Mouse (Mus musculus) liver, embryonic 16.5 days (tissue): ENCODE results near the gene Pck2. TPM values are rescaled to one million over a fixed set of nuclear protein-coding genes. Genes with fewer than 3 reads are reported as not detected.
A peak's percentile ranks its signal among the peaks of the same experiment; 100 is the strongest.

Experiments
- ATAC-seq: fragments of 200-750 bp; cut with Nextera tagmentation; 2 replicates; pipeline ENCODE4 v1.8.0; 2017; ENCODE audit warnings: low read depth, mild to moderate bottlenecking, moderate number of reproducible peaks, moderate library complexity
- H3K27ac ChIP-seq: fragments of 300-500 bp; sonication (generic); 2 replicates; pipeline ENCODE4 v1.5.1; 2014; ENCODE audit warnings: mild to moderate bottlenecking, low read length
- H3K27me3 ChIP-seq: fragments of 300-500 bp; sonication (generic); 2 replicates; pipeline ENCODE4 v1.6.1; 2014; ENCODE audit warnings: low read depth, low read length, mixed read lengths; ENCODE audit not compliant: control insufficient read depth, insufficient read depth
- H3K36me3 ChIP-seq: fragments of 300-500 bp; sonication (generic); 2 replicates; pipeline ENCODE4 v1.6.1; 2014; ENCODE audit warnings: mild to moderate bottlenecking; ENCODE audit not compliant: control insufficient read depth, insufficient read depth
- H3K4me1 ChIP-seq: fragments of 300-500 bp; sonication (generic); 2 replicates; pipeline ENCODE4 v1.6.1; 2014; ENCODE audit warnings: low read depth, low read length, mixed read lengths; ENCODE audit not compliant: control insufficient read depth
- H3K4me2 ChIP-seq: fragments of 300-500 bp; sonication (generic); 2 replicates; pipeline ENCODE4 v1.6.1; 2014; ENCODE audit warnings: low read depth, low read length, mixed read lengths
- H3K4me3 ChIP-seq: fragments of 300-500 bp; sonication (generic); 2 replicates; pipeline ENCODE4 v1.5.1; 2014; ENCODE audit warnings: low read depth, mild to moderate bottlenecking, low read length
- H3K9ac ChIP-seq: fragments of 300-500 bp; sonication (generic); 2 replicates; pipeline ENCODE4 v1.6.1; 2014; ENCODE audit warnings: low read depth, low read length
- H3K9me3 ChIP-seq: fragments of 300-500 bp; sonication (generic); replicated peaks from 2 replicates; pipeline ENCODE4 v1.6.1; 2016; ENCODE audit warnings: low read length; ENCODE audit not compliant: control insufficient read depth
- WGBS: fragments of 180-500 bp; shearing (Covaris S2); extraction: QIAGEN DNeasy Blood & Tissue Kit; methylation state at CpG from one replicate; pipeline ENCODE4 v1.1.7; 2014; ENCODE audit not compliant: insufficient replicate concordance; 5-methylcytosine and 5-hydroxymethylcytosine counted together
- polyA plus RNA-seq: library from polyadenylated mRNA; unstranded; fragments of >200 nt; fragmentation: Nextera tagmentation; extraction: Ambion mirVana; gene quantifications from 2 replicates; pipeline ENCODE4 v1.2.1, GENCODE M21; 2015

Gene Pck2
- polyA plus RNA-seq, 1 experiment from 2014 or later = 41.2 TPM

DNA sequence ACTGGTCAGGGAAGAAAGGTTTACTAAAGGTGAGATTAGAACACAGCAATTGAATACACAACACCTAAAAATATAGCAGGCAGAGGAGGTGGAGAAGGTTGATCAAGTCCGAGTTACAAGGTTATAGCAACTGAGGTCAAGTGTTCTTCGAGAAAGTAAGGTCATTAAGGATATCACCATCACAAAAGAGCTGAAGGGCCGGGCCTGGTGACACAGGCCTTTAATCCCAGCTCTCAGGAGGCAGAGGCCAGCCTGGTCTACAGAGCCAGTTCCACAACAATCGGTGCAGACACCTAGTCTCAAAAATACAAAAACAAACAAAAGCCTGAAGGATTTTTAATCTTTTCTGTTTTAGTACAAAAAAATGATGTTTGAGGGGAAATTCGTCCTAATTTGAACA is 11.3 kb downstream of the Pck2 start:
- H3K27me3 ChIP-seq = no peaks in the 10 kb centered on the region
- no peaks in the 10 kb centered on the region for H3K9me3 ChIP-seq
- no peak overlapping the region for H3K9ac ChIP-seq
- H3K4me2 ChIP-seq = no peak overlapping the region
- no peak overlapping the region for H3K4me3 ChIP-seq
- peaks cover 34% of the 10 kb centered on the region for H3K36me3 ChIP-seq
- H3K4me1 ChIP-seq = peaks cover 10% of the 10 kb centered on the region
- WGBS = 77% methylated on average over 5 of the region's 5 CpGs
- no peak for ATAC-seq
- H3K27ac ChIP-seq = no peak overlapping the region

DNA sequence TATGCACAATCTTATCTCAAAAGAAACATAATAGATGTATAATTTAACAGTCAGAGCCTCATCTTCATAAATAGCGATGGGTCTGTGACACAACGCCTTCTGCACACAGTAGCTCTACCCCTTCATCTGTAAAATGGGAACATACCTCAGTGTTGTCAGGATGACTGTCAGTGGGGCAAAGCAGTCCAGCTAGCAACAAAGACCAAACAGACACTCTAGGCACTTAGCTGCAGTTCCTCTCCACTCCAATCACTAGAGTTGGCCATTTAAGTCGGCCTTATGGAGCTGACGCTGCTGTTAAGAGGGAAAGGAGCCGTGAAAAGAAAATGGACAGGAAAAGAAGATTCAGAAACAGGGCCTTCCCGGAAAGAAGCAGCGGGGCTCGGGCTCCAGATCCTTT is 11.7 kb downstream of the Pck2 start:
- Histone ChIP-seq H3K9me3 (no peaks in the 10 kb centered on the region), H3K27ac (no peak overlapping the region), H3K9ac (no peak overlapping the region), H3K36me3 (peaks cover 29% of the 10 kb centered on the region), H3K4me3 (no peak overlapping the region), H3K4me1 (peaks cover 14% of the 10 kb centered on the region), H3K4me2 (no peak overlapping the region), H3K27me3 (no peaks in the 10 kb centered on the region)
- WGBS = 87% methylated on average over 8 of the region's 8 CpGs
- ATAC-seq = no peak

DNA sequence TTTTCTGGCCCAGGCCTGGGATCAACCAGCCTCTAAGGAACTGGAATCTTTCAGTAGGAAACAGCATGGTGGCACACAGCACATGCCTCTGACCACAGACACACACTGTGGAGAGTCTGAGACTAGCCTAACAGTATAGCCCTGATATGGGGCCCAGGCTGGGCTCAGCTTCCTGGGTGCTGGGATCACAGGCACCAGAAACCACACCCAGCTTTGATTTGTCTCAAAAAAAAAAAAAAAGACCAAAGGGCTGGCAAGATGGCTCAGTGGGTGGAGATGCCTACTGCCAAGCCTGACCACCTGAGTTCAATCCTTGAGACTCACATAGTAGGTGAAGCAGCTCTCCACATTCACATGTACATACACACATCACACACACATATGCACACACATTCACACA is 14.6 kb downstream of the Pck2 start:
- H3K4me2 ChIP-seq = no peak overlapping the region
- H3K9me3 ChIP-seq = no peaks in the 10 kb centered on the region
- H3K27me3 ChIP-seq = no peaks in the 10 kb centered on the region
- peaks cover 35% of the 10 kb centered on the region for H3K4me1 ChIP-seq
- no peak for ATAC-seq
- H3K4me3 ChIP-seq = no peak overlapping the region
- H3K9ac ChIP-seq = no peak overlapping the region
- H3K27ac ChIP-seq = no peak overlapping the region
- peaks cover 4% of the 10 kb centered on the region for H3K36me3 ChIP-seq

DNA sequence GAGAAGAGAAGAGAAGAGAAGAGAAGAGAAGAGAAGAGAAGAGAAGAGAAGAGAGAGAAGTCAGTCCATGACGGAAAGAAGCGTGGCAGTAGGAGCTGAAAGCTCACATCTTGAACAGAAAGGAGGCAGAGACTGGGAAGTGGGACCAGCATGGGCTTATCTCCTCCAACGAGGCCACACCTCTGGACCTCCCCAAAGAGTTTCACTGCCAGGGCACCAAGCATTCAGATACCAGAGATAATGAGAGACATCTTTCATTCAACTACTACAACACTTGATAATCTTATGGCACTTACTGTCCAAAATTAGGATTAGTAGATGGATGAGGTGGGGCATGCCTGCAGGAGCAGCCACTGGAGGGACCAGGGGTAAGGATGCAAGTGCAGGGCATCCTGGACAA is 15.7 kb downstream of the Pck2 start:
- 70% methylated on average over 3 of the region's 3 CpGs for WGBS
- Histone ChIP-seq H3K4me3 (no peak overlapping the region), H3K9ac (no peak overlapping the region), H3K36me3 (no peaks in the 10 kb centered on the region), H3K4me1 (peaks cover 35% of the 10 kb centered on the region), H3K27ac (no peak overlapping the region), H3K9me3 (no peaks in the 10 kb centered on the region), H3K4me2 (no peak overlapping the region), H3K27me3 (no peaks in the 10 kb centered on the region)
- no peak for ATAC-seq

DNA sequence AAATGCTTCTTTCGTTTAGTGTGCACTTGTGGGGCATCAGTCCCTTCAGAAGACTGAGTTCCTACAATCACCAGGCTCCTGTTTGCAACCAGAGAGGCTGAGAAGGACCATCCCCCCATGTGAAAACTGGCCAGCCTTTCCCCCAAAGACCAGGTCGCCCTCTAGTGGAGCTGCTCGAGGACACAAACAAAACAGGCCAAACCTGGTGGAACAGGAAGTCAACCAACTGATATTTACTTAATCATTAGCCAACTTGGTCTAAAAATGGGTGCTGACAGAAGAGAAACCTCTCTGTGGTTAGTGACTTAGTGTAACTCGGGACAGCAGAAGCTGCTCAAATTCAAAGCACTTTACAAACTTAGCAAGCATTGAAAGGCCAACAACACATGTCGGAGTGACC is 16.9 kb downstream of the Pck2 start:
- WGBS = 13% methylated on average over 5 of the region's 5 CpGs
- H3K4me1 ChIP-seq = peaks cover 47% of the 10 kb centered on the region
- H3K9me3 ChIP-seq = no peaks in the 10 kb centered on the region
- no peaks in the 10 kb centered on the region for H3K27me3 ChIP-seq
- no peak overlapping the region; the same call in 1 of the 2 replicates for H3K9ac ChIP-seq
- H3K27ac ChIP-seq = peak overlapping the region; percentile 83
- H3K4me2 ChIP-seq = no peak overlapping the region
- H3K4me3 ChIP-seq = no peak overlapping the region
- H3K36me3 ChIP-seq = no peaks in the 10 kb centered on the region
- no peak for ATAC-seq

DNA sequence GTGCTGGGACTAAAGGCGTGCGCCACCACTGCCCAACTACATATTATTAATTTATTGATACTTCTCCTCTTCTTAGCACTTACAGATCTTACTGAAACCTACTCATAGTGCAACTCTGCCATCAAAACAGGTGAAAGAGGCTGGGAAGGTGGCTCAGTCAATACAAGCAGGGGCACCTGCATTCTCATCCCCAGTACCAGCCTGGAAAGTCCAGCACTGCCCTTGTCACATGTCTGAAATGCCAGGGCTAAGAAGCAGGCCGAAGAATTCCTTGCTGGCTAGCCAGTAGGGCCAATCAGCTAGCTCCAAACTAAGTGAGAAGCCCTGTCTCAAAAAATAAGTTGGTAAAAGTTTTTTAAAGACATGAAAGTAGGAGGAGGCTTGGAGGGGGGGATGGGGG is 17.5 kb downstream of the Pck2 start:
- H3K9ac ChIP-seq = peak overlapping the region; percentile 10; the same call in 1 of the 2 replicates
- ATAC-seq = no peak
- 76% methylated on average over 3 of the region's 3 CpGs for WGBS
- peaks cover 47% of the 10 kb centered on the region for H3K4me1 ChIP-seq
- H3K36me3 ChIP-seq = no peaks in the 10 kb centered on the region
- no peak overlapping the region for H3K4me2 ChIP-seq
- no peaks in the 10 kb centered on the region for H3K9me3 ChIP-seq
- no peak overlapping the region for H3K4me3 ChIP-seq
- H3K27me3 ChIP-seq = no peaks in the 10 kb centered on the region
- H3K27ac ChIP-seq = peak overlapping the region; percentile 83

DNA sequence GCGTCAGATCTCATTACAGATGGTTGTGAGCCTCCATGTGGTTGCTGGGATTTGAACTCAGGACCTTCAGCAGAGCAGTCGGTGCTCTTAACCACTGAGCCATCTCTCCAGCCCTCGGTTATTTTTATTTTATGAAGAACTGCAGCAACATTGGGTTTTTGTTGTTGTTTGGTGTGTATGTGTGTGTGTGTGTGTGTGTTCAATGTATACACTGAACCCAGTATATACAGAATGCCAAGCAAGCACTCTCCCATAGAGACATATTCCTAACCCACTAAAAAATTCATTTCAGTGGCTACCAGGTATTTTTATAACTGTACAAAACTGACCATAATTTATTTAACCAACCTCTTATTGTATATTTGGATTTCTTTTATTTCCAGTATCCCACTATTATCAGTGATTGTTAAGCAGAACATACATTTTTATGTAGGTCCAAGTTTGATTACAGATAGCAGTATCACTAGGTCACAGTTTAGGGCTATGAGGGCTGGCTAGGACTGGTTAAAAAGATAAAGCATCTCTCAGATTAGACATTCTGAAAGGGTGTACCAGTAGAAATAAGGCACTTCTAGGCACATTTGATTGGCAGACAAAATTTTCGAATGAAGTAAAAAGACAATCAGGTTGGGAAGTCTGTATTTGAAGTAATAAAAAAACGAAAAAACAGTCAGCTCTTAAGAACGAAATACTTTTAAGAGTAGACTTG is 18.8 kb downstream of the Pck2 start:
- H3K4me2 ChIP-seq = peak overlapping the region; percentile 89
- peak overlapping the region; percentile 100 for H3K27ac ChIP-seq
- peak overlapping the region; percentile 90; the same call in 1 of the 2 replicates for H3K9ac ChIP-seq
- no peaks in the 10 kb centered on the region for H3K9me3 ChIP-seq
- H3K4me3 ChIP-seq = peak overlapping the region; percentile 78
- H3K4me1 ChIP-seq = peaks cover 47% of the 10 kb centered on the region
- WGBS = 31% methylated on average over 6 of the region's 6 CpGs
- peak; percentile 20 for ATAC-seq
- no peaks in the 10 kb centered on the region for H3K36me3 ChIP-seq
- no peaks in the 10 kb centered on the region for H3K27me3 ChIP-seq

DNA sequence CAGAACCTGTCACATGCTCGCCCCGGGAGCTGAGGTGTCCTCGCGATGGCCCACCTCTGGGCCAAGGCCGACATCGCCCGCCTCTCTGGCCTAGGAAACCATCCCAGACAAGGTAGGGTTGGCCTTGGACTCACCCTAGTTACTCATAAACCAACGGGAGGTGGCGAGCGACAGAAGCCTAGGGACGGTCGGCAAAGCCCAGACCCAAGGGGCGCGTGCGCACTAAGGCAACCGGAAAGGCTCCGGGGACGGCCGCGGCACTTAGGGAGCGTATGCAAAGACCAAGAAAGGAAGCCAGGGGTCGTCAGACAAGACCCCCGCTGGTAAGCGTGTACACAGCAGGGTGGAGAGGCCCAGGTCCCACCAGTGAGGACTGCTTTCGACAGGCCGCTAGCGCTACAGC is 19.7 kb downstream of the Pck2 start, which contains the start of gene Dcaf11:
Gene Dcaf11, plus strand, starts transcription at position 208 of the 403 bp plus-strand sequence.
- Histone ChIP-seq H3K4me3 (peak within 1 kb of the TSS; percentile 78), H3K9ac (peak within 1 kb of the TSS; percentile 90), H3K4me2 (peak within 1 kb of the TSS; percentile 89), H3K4me1 (peaks cover 43% of the 10 kb centered on the region), H3K9me3 (no peaks in the 10 kb centered on the region), H3K36me3 (peaks cover 7% of the 10 kb centered on the region), H3K27me3 (no peaks in the 10 kb centered on the region), H3K27ac (peak within 1 kb of the TSS; percentile 100)
- ATAC-seq = peak; percentile 76
- WGBS = under 1% methylated on average over 27 of the region's 27 CpGs

DNA sequence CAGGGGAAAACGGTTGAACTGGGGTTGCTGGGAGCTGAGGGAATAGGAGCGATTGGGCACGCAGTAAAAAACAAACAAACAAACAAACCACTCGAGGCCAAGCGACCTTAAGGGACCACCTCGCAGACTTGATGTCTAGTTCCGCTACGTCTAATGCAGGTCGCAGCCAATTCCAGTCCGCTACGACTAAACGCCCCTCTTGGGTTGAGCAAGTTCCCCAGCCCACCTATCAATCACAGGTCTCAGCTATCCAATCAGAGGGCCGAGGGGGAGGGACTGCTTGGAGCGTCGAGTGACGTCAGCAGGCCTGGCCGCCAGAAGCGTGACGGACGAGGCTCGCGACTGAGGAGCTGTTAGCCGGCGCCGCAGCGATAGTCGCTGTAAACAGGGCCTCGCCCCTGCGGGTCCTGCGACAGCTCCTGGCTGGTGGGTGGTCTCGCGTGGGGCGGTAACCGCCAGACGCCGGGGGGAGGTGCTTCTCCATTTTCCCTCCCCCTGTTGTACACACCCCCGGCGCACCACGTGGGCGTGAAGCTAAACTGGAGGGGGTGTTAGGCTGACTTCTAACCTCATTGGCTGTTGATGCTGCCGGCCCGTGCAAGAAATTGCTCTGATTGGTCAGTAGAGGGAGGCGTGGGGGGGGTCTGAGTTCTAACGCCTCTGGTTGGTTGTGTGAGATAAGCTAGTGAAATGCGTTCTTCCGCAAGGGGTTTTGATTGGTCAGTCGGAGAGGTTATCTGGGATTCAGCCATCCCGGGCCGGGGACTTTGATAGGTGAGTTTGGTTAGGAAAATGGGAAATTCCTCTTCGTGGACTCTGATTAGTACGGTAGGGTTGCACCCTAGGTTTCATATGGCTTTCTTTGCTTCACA is 20.4 kb downstream of the Pck2 start, which contains the start of gene A730061H03Rik:
Gene A730061H03Rik, minus strand, starts transcription at position 205 of the 872 bp plus-strand sequence.
- ATAC-seq = peak; percentile 87
- H3K4me1 ChIP-seq = peaks cover 43% of the 10 kb centered on the region

More for the DNA sequence above, 20.4 kb downstream of the Pck2 start, which contains the start of gene A730061H03Rik:
- Histone ChIP-seq H3K27me3 (no peaks in the 10 kb centered on the region), H3K9ac (peak within 1 kb of the TSS; percentile 90), H3K27ac (peak within 1 kb of the TSS; percentile 100), H3K9me3 (no peaks in the 10 kb centered on the region), H3K4me3 (peak within 1 kb of the TSS; percentile 78), H3K36me3 (peaks cover 13% of the 10 kb centered on the region), H3K4me2 (peak within 1 kb of the TSS; percentile 89)
- WGBS = under 1% methylated on average over 51 of the region's 51 CpGs
